Mouse (Mus musculus): ENCODE results near the gene Sap25. TPM values are rescaled to one million over a fixed set of nuclear protein-coding genes. Genes with fewer than 3 reads are reported as not detected.

The Sap25 gene
- polyA plus RNA-seq, 1 experiment from 2014 or later, result 8.0 TPM

DNA sequence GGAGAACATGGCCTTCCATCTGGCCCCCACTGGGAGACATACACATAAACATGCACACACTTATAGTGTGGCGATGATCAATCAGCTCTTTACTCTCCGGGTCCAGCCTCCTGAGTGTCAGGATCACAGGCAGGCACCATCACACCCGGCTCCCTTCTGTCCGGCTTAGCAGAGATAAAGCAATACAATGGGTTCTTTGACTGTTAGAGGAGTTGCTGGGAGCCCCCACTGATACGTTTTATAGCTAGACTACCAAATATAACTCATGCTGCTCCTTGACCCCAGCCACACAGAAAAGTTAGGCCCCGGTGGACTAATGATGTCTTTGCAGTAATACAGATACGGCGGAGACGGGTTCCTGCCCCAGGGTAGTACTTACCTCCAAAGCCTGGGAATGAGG lies 21.9 kb downstream of the Sap25 start:
- Histone ChIP-seq H3K27ac (no peak overlapping the region), H3K36me3 (peaks cover 89% of the 10 kb centered on the region), H3K27me3 (no peaks in the 10 kb centered on the region), H3K4me1 (replicated peaks) (no peaks in the 10 kb centered on the region), H3K4me3 (replicated peaks) (no peak overlapping the region), H3K9ac (replicated peaks) (no peak overlapping the region), H3K9me3 (no peaks in the 10 kb centered on the region), H3K4me2 (no peak overlapping the region)
- ATAC-seq (ENCODE audit: insufficient number of reproducible peaks, insufficient read depth, low FRiP score, low TSS enrichment, low read depth), result no peak
- 88% methylated on average over 9 of the region's 9 CpGs for WGBS

- Histone ChIP-seq H3K4me1 (replicated peaks) (peaks cover 22% of the 10 kb centered on the region), H3K9me3 (no peaks in the 10 kb centered on the region), H3K4me3 (replicated peaks) (no peak overlapping the region), H3K4me2 (no peak overlapping the region), H3K9ac (replicated peaks) (no peak overlapping the region), H3K36me3 (peaks cover 37% of the 10 kb centered on the region), H3K27me3 (no peaks in the 10 kb centered on the region), H3K27ac (no peak overlapping the region)
- no peak for ATAC-seq (ENCODE audit: insufficient number of reproducible peaks, insufficient read depth, low FRiP score, low TSS enrichment, low read depth)
- WGBS, result 86% methylated on average over 10 of the region's 10 CpGs
These were observed 27.8 kb downstream of the Sap25 start for GRCm38 (mm10) chr5:137668971-137669370.

DNA sequence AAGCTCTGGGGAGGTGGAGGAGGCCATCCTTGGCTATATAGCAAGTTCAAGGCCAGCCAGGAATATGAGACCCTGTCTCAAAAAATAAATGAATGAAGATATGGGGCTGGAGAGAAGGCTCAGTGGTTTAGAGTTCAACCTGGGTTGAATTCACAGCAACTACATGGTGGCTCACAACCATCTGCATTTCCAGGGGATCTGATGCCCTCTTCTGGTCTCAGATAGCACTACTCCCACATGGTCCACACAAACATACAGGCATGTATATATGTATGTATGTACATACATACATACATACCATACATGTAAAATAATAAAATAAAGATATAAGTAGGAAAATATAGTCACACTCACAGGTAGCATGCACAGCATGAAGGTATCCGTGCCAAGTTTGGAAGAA lies 29.1 kb downstream of the Sap25 start:
- no peak overlapping the region for H3K4me2 ChIP-seq
- H3K9ac ChIP-seq (replicated peaks), result no peak overlapping the region
- no peaks in the 10 kb centered on the region for H3K27me3 ChIP-seq
- WGBS, result 96% methylated on average over 1 of the region's 1 CpGs
- no peak for ATAC-seq (ENCODE audit: insufficient number of reproducible peaks, insufficient read depth, low FRiP score, low TSS enrichment, low read depth)
- no peak overlapping the region for H3K27ac ChIP-seq
- no peaks in the 10 kb centered on the region for H3K9me3 ChIP-seq
- peaks cover 22% of the 10 kb centered on the region for H3K4me1 ChIP-seq (replicated peaks)
- H3K4me3 ChIP-seq (replicated peaks), result no peak overlapping the region
- H3K36me3 ChIP-seq, result peaks cover 33% of the 10 kb centered on the region

DNA sequence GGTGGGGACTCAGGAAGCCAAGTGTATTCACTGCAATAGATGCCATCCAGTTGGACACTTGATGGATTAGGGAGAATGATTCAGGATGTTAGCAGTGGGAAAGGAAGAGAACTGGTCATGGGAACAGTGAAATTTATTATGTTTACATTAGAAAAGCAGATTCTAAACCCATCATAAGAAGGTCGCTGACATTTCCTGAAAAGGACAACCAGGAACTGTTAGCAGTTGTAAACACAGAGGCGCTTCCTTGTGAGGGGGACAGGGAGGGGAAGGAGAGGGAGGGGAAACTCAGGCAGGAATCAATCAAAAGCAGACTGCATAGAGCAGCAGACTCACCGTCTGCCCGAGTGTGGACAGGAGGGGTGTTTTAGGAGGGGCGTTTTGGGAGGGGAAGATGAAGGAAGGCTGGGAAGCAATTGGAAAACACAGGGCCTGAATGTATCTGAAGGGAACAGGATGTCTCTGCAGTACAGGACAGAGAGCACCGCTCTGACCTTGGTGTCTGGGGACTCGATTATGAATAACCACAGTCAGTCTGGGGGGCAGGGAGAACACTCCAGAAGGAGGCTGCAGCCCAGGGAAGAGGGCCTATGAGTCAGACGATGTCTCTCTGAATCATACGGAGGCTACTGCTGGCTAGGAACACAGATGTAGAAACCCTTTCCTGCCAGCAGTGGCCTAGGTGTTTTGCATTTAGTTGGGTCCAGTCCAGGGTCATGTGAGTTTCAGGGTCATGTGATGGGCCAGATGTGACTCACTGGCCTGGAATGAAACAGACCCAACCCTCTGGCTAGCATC lies 30.5 kb downstream of the Sap25 start:
- no peaks in the 10 kb centered on the region for H3K9me3 ChIP-seq
- H3K4me2 ChIP-seq, result 0 out of 2 replicates have a peak overlapping the region, but pooled peaks have one; percentile 16
- H3K27ac ChIP-seq, result peak overlapping the region; percentile 73
- 23% methylated on average over 9 of the region's 9 CpGs for WGBS
- peaks cover 22% of the 10 kb centered on the region for H3K36me3 ChIP-seq
- H3K27me3 ChIP-seq, result no peaks in the 10 kb centered on the region
- H3K9ac ChIP-seq (replicated peaks), result no peak overlapping the region
- ATAC-seq (ENCODE audit: insufficient number of reproducible peaks, insufficient read depth, low FRiP score, low TSS enrichment, low read depth), result 0 out of 2 replicates have a peak, but pooled peaks have one; percentile 42
- H3K4me3 ChIP-seq (replicated peaks), result no peak overlapping the region
- H3K4me1 ChIP-seq (replicated peaks), result peaks cover 22% of the 10 kb centered on the region

- Histone ChIP-seq H3K9me3 (no peaks in the 10 kb centered on the region), H3K9ac (replicated peaks) (no peak overlapping the region), H3K4me1 (replicated peaks) (peaks cover 22% of the 10 kb centered on the region), H3K4me3 (replicated peaks) (no peak overlapping the region), H3K27me3 (no peaks in the 10 kb centered on the region), H3K27ac (peak overlapping the region; percentile 73), H3K36me3 (peaks cover 15% of the 10 kb centered on the region), H3K4me2 (no peak overlapping the region)
- WGBS, result 80% methylated on average over 5 of the region's 5 CpGs
- ATAC-seq (ENCODE audit: insufficient number of reproducible peaks, insufficient read depth, low FRiP score, low TSS enrichment, low read depth), result no peak
These were observed 31.2 kb downstream of the Sap25 start for GRCm38 (mm10) chr5:137672361-137672760.

GRCm38 (mm10) chr5:137673015-137673414 lies 31.9 kb downstream of the Sap25 start:
- Histone ChIP-seq H3K27me3 (no peaks in the 10 kb centered on the region), H3K9me3 (no peaks in the 10 kb centered on the region), H3K27ac (no peak overlapping the region), H3K4me1 (replicated peaks) (peaks cover 22% of the 10 kb centered on the region), H3K4me2 (no peak overlapping the region), H3K36me3 (peaks cover 11% of the 10 kb centered on the region; the same call in 1 of the 2 replicates), H3K4me3 (replicated peaks) (no peak overlapping the region), H3K9ac (replicated peaks) (no peak overlapping the region)
- 91% methylated on average over 6 of the region's 6 CpGs for WGBS
- no peak for ATAC-seq (ENCODE audit: insufficient number of reproducible peaks, insufficient read depth, low FRiP score, low TSS enrichment, low read depth)

DNA sequence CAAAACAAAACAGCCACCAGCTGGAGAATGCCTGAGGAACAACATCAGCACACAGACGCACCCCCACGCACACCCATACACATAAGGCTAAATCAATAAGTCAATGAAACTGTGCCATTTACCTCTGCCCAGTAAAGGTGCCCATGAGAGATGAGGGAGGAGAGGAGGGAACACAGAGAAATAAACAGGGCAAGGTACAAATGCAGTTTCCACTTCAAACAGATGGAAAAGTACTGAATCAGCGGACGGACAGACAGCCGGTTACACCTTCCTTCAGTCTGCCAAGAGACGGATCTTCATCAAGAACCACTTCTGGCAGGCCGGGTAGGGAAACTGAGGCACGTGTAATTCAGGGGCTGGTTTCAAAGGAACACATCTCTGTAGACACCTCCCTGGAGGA lies 33.7 kb downstream of the Sap25 start:
- 94% methylated on average over 8 of the region's 8 CpGs for WGBS
- Histone ChIP-seq H3K4me2 (no peak overlapping the region), H3K36me3 (peaks cover 17% of the 10 kb centered on the region; the same call in 1 of the 2 replicates)

GRCm38 (mm10) chr5:137677859-137678258 lies 36.7 kb downstream of the Sap25 start:
- Histone ChIP-seq H3K9ac (replicated peaks) (no peak overlapping the region), H3K27me3 (no peaks in the 10 kb centered on the region), H3K36me3 (peaks cover 24% of the 10 kb centered on the region; the same call in 1 of the 2 replicates), H3K4me3 (replicated peaks) (no peak overlapping the region), H3K4me2 (no peak overlapping the region), H3K4me1 (replicated peaks) (peaks cover under 1% of the 10 kb centered on the region), H3K9me3 (no peaks in the 10 kb centered on the region), H3K27ac (no peak overlapping the region)
- WGBS, result 94% methylated on average over 8 of the region's 8 CpGs
- no peak for ATAC-seq (ENCODE audit: insufficient number of reproducible peaks, insufficient read depth, low FRiP score, low TSS enrichment, low read depth)

More for the DNA sequence above, 33.7 kb downstream of the Sap25 start:
- Histone ChIP-seq H3K4me3 (replicated peaks) (no peak overlapping the region), H3K27me3 (no peaks in the 10 kb centered on the region), H3K9me3 (no peaks in the 10 kb centered on the region), H3K9ac (replicated peaks) (no peak overlapping the region), H3K27ac (no peak overlapping the region), H3K4me1 (replicated peaks) (peaks cover 22% of the 10 kb centered on the region)
- ATAC-seq (ENCODE audit: insufficient number of reproducible peaks, insufficient read depth, low FRiP score, low TSS enrichment, low read depth), result no peak

- Histone ChIP-seq H3K4me2 (no peak overlapping the region), H3K36me3 (peaks cover 24% of the 10 kb centered on the region; the same call in 1 of the 2 replicates), H3K4me3 (replicated peaks) (no peak overlapping the region), H3K9ac (replicated peaks) (no peak overlapping the region), H3K9me3 (no peaks in the 10 kb centered on the region), H3K27ac (no peak overlapping the region), H3K27me3 (no peaks in the 10 kb centered on the region), H3K4me1 (replicated peaks) (peaks cover 9% of the 10 kb centered on the region)
- ATAC-seq (ENCODE audit: insufficient number of reproducible peaks, insufficient read depth, low FRiP score, low TSS enrichment, low read depth), result no peak
- WGBS, result 85% methylated on average over 3 of the region's 3 CpGs
These were observed 37.6 kb downstream of the Sap25 start for GRCm38 (mm10) chr5:137678736-137679135.

DNA sequence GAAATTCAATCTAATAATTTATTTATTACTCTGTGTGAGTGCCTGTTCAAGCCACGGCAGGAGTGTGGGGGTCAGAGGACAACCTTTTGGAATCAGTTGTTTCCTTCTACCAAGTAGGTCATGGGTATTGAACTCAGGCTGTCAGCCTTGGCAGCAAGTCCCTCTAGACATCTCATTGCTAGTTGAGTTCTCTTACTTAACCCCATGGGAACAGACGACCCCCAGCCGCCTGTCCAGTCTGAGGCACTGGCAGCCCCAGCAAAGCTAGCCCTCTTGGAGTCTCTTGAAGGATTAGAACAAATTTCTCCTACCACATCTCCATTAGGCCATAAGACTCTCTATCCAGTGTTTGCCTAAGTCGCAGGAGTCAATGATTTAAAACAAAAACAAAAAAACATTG lies 38.6 kb downstream of the Sap25 start:
- H3K9ac ChIP-seq (replicated peaks), result 0 out of 2 replicates have a peak overlapping the region, but pooled peaks have one; percentile 18
- no peak overlapping the region for H3K4me3 ChIP-seq (replicated peaks)
- peaks cover 21% of the 10 kb centered on the region; the same call in 1 of the 2 replicates for H3K36me3 ChIP-seq
- H3K9me3 ChIP-seq, result no peaks in the 10 kb centered on the region
- no peak for ATAC-seq (ENCODE audit: insufficient number of reproducible peaks, insufficient read depth, low FRiP score, low TSS enrichment, low read depth)
- H3K27ac ChIP-seq, result no peak overlapping the region
- H3K4me2 ChIP-seq, result no peak overlapping the region
- H3K27me3 ChIP-seq, result no peaks in the 10 kb centered on the region
- 89% methylated on average over 4 of the region's 4 CpGs for WGBS
- peaks cover 13% of the 10 kb centered on the region for H3K4me1 ChIP-seq (replicated peaks)

DNA sequence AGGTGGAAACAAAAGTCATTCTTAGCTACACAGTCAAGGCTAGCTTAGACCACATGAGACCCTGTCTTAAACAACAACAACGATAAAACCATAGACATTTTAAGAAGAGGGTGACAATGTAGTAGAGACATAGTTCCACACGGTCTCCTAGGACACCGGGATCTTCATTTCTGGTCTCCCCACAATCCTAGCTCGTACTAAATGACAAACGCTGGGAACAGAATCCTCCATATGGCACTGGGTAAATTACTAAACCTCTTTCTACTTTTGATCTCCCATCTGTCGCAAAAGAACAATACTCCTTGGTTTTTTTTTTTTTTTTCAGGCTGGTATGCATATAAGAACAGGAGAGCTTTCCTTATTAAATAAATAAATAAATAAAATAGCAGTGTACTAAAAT lies 41.4 kb downstream of the Sap25 start:
- Histone ChIP-seq H3K9me3 (no peaks in the 10 kb centered on the region), H3K27ac (no peak overlapping the region), H3K4me1 (replicated peaks) (peaks cover 13% of the 10 kb centered on the region), H3K36me3 (0 out of 2 replicates have a peak, but pooled peaks cover 14% of the 10 kb centered on the region), H3K9ac (replicated peaks) (no peak overlapping the region), H3K27me3 (no peaks in the 10 kb centered on the region), H3K4me2 (no peak overlapping the region), H3K4me3 (replicated peaks) (no peak overlapping the region)
- WGBS, result 88% methylated on average over 6 of the region's 6 CpGs
- ATAC-seq (ENCODE audit: insufficient number of reproducible peaks, insufficient read depth, low FRiP score, low TSS enrichment, low read depth), result no peak
